Mouse (Mus musculus) forebrain, embryonic 11.5 days (tissue): ENCODE measurements around the gene Csnk1g1. TPM values are rescaled to one million over a fixed set of nuclear protein-coding genes. Genes with fewer than 3 reads are reported as not detected.

Source experiments
- ATAC-seq: fragments of 200-750 bp; cut with Nextera tagmentation; replicated peaks from 2 replicates; pipeline ENCODE4 v1.8.0; 2017; ENCODE audit warnings: moderate TSS enrichment; ENCODE audit not compliant: low FRiP score
- DNase-seq: peaks from one replicate; pipeline ENCODE4 v3.0.0-alpha.2; 2017; ENCODE audit warnings: low spot score
- H3K27ac ChIP-seq: fragments of 300-500 bp; sonication (generic); 2 replicates; pipeline ENCODE4 v1.5.1; 2014; ENCODE audit warnings: low read depth, low read length
- H3K27me3 ChIP-seq: fragments of 300-500 bp; sonication (generic); 2 replicates; pipeline ENCODE4 v1.6.1; 2014; ENCODE audit warnings: mild to moderate bottlenecking, low read length, mixed read lengths; ENCODE audit not compliant: control insufficient read depth, insufficient read depth
- H3K36me3 ChIP-seq: fragments of 300-500 bp; sonication (generic); 2 replicates; pipeline ENCODE4 v1.6.1; 2014; ENCODE audit warnings: mild to moderate bottlenecking, low read length, moderate library complexity, mixed read lengths; ENCODE audit not compliant: control insufficient read depth, insufficient read depth
- H3K4me1 ChIP-seq: fragments of 300-500 bp; sonication (generic); replicated peaks from 2 replicates; pipeline ENCODE4 v1.6.1; 2014; ENCODE audit warnings: low read length, mixed read lengths; ENCODE audit not compliant: control insufficient read depth, insufficient read depth
- H3K4me2 ChIP-seq: fragments of 300-500 bp; sonication (generic); 2 replicates; pipeline ENCODE4 v1.6.1; 2014; ENCODE audit warnings: low read depth, mild to moderate bottlenecking, low read length, moderate library complexity, mixed read lengths; ENCODE audit not compliant: severe bottlenecking
- H3K4me3 ChIP-seq: fragments of 300-500 bp; sonication (generic); 2 replicates; pipeline ENCODE4 v1.5.1; 2014; ENCODE audit warnings: low read depth, low read length
- H3K9ac ChIP-seq: fragments of 300-500 bp; sonication (generic); 2 replicates; pipeline ENCODE4 v1.6.1; 2014; ENCODE audit warnings: low read length
- H3K9me3 ChIP-seq: fragments of 300-500 bp; sonication (generic); 2 replicates; pipeline ENCODE4 v1.6.1; 2016; ENCODE audit warnings: low read length, mixed read lengths; ENCODE audit not compliant: control insufficient read depth
- WGBS: fragments of 180-500 bp; shearing (Covaris S2); extraction: QIAGEN DNeasy Blood & Tissue Kit; methylation state at CpG from one replicate; pipeline ENCODE4 v1.1.7; 2014; 5-methylcytosine and 5-hydroxymethylcytosine counted together
- polyA plus RNA-seq: library from polyadenylated mRNA; unstranded; fragments of >200 nt; fragmentation: Nextera tagmentation; extraction: Ambion mirVana; gene quantifications from 2 replicates; pipeline ENCODE4 v1.2.1, GENCODE M21; 2014

The Csnk1g1 gene
- polyA plus RNA-seq, 1 experiment from 2014 or later: 24.4 TPM

- Histone ChIP-seq H3K9ac (no peak overlapping the region), H3K27me3 (no peaks in the 10 kb centered on the region), H3K9me3 (no peaks in the 10 kb centered on the region), H3K4me1 (no peaks in the 10 kb centered on the region), H3K36me3 (no peaks in the 10 kb centered on the region; the same call in 1 of the 2 replicates), H3K27ac (no peak overlapping the region), H3K4me2 (no peak overlapping the region), H3K4me3 (no peak overlapping the region)
- no peak for DNase-seq
- no peak for ATAC-seq
- WGBS: 88% methylated on average over 4 of the region's 4 CpGs
Observed at GRCm38 (mm10) chr9:66038082-66038481, 129.4 kb downstream of the Csnk1g1 start.

DNA sequence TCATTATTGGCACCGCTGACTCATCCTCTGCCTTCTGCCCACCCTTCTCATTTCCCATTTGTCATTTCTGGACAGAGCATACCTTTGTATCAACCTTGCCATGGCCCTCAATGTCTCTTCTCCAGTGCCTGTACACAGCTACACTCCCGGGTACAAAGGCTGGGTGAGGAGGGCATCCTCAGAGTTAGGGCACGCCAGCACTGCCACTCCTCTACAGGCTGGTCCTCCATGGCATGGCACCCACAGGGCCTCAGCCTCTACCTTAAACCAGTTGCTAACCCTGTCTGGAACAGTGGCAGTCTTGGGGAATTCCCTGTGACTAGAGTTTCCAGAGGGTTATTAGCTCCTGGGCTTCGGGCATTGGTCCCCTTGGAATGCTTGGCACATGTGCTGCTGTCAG is 129.9 kb downstream of the Csnk1g1 start:
- Histone ChIP-seq H3K27me3 (no peaks in the 10 kb centered on the region), H3K9me3 (no peaks in the 10 kb centered on the region), H3K36me3 (no peaks in the 10 kb centered on the region; the same call in 1 of the 2 replicates), H3K4me1 (no peaks in the 10 kb centered on the region), H3K9ac (no peak overlapping the region), H3K4me3 (no peak overlapping the region), H3K4me2 (no peak overlapping the region), H3K27ac (no peak overlapping the region)
- 95% methylated on average over 4 of the region's 4 CpGs for WGBS
- DNase-seq (no peak), ATAC-seq (no peak)

DNA sequence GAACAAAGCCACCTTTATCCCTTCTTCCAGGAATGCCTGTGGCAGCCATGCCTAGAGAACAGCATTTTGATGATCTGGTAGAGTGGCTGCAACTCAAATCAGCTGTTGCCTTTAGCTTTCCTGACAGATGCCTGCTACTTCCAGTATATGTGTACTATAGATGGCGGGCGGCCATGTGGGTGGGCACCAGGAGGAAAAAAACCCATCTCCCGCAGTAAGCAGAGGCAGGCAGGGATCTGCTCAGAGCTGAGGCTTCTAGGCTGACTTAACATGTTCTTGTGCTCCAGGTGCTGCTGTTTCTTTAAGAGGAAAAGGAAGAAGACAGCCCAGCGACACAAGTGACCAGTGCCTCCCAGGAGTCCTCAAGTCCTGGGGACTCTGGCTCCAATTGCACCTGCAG is 130.6 kb downstream of the Csnk1g1 start:
- H3K4me2 ChIP-seq: no peak overlapping the region
- no peak overlapping the region for H3K4me3 ChIP-seq
- no peak for DNase-seq
- no peaks in the 10 kb centered on the region; the same call in 1 of the 2 replicates for H3K36me3 ChIP-seq
- no peaks in the 10 kb centered on the region for H3K27me3 ChIP-seq
- WGBS: 84% methylated on average over 4 of the region's 4 CpGs
- ATAC-seq: no peak
- H3K27ac ChIP-seq: no peak overlapping the region
- no peaks in the 10 kb centered on the region for H3K4me1 ChIP-seq
- H3K9ac ChIP-seq: no peak overlapping the region
- no peaks in the 10 kb centered on the region for H3K9me3 ChIP-seq

DNA sequence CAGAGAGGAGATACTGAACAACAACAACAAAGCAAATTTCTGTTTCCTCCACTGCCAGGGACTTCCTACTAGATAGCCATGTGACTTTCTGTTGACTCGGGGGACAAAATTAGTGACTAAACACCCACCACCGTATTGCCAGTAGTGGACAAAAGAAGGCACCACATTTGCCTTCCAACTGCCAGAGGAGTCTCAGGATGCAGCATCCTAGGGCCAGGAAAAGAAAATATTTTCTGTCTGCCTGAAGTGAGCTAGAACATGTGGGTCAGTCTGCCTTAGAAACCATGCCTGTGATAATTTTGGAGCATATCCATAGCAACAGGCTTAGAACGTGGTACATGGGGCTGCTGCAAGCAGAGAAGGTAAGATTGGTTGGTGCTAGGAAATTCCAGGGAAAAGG is 132.1 kb downstream of the Csnk1g1 start:
- Histone ChIP-seq H3K36me3 (no peaks in the 10 kb centered on the region; the same call in 1 of the 2 replicates), H3K9me3 (no peaks in the 10 kb centered on the region), H3K4me3 (no peak overlapping the region), H3K27me3 (no peaks in the 10 kb centered on the region), H3K4me2 (no peak overlapping the region), H3K9ac (no peak overlapping the region), H3K4me1 (no peaks in the 10 kb centered on the region), H3K27ac (no peak overlapping the region)
- WGBS: 87% methylated on average over 3 of the region's 3 CpGs
- DNase-seq (no peak), ATAC-seq (no peak)

DNA sequence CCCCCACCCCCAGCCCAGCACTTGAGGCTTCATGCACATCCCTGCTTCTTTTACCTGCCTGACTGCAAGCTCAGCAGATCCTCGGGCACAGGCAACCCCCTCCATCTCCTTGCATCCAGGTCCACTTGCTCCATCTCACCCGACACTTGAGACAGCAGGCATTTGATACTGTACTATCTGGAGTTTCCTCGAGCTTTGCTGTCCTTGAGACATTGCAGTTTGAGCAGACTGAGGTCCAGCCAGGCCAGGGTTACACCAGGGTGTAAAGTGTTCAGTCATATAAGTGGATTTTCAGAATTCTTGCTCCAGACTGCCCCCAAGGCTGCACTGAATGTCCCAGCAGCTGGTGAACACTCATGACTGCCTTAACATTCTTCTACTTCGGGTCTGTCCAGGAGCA is 133.6 kb downstream of the Csnk1g1 start:
- Histone ChIP-seq H3K9me3 (no peaks in the 10 kb centered on the region), H3K4me2 (no peak overlapping the region), H3K4me1 (no peaks in the 10 kb centered on the region), H3K27me3 (no peaks in the 10 kb centered on the region), H3K36me3 (no peaks in the 10 kb centered on the region; the same call in 1 of the 2 replicates), H3K4me3 (no peak overlapping the region), H3K27ac (no peak overlapping the region), H3K9ac (no peak overlapping the region)
- ATAC-seq (no peak), DNase-seq (no peak)
- WGBS: 80% methylated on average over 4 of the region's 4 CpGs

DNA sequence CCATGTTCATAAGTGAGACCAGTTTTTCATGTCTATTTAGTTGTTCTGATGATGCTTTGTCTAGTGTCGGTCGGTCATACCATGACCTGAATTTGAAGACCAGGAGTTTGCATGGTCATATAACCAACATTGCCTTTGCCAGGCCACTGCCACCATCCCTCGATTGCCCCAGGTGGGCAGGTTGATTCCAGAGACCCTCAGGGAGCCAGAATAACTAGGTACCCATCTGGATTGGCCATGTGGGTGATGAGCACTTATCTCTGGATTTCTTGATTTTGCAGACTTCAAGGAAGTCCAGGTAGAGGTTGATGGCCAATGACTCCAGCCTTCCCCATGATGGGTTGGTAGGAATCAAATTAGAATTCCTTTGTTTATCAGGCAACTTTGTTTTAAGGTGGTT is 134.5 kb downstream of the Csnk1g1 start:
- H3K9ac ChIP-seq: no peak overlapping the region
- no peak overlapping the region for H3K4me3 ChIP-seq
- no peaks in the 10 kb centered on the region for H3K9me3 ChIP-seq
- ATAC-seq (no peak), DNase-seq (no peak)
- no peaks in the 10 kb centered on the region; the same call in 1 of the 2 replicates for H3K36me3 ChIP-seq
- 99% methylated on average over 3 of the region's 3 CpGs for WGBS
- H3K27ac ChIP-seq: no peak overlapping the region
- H3K4me2 ChIP-seq: no peak overlapping the region
- no peaks in the 10 kb centered on the region for H3K27me3 ChIP-seq
- H3K4me1 ChIP-seq: no peaks in the 10 kb centered on the region

GRCm38 (mm10) chr9:66049931-66050601 is 141.3 kb downstream of the Csnk1g1 start:
- H3K4me3 ChIP-seq: no peak overlapping the region
- no peaks in the 10 kb centered on the region for H3K36me3 ChIP-seq
- no peaks in the 10 kb centered on the region for H3K9me3 ChIP-seq
- no peaks in the 10 kb centered on the region for H3K27me3 ChIP-seq
- no peak for ATAC-seq
- H3K4me1 ChIP-seq: no peaks in the 10 kb centered on the region
- WGBS: 74% methylated on average over 6 of the region's 6 CpGs
- H3K9ac ChIP-seq: no peak overlapping the region
- no peak overlapping the region for H3K4me2 ChIP-seq
- H3K27ac ChIP-seq: no peak overlapping the region
- no peak for DNase-seq

- ATAC-seq: no peak
Observed at GRCm38 (mm10) chr9:66051493-66051892, 142.8 kb downstream of the Csnk1g1 start.

DNA sequence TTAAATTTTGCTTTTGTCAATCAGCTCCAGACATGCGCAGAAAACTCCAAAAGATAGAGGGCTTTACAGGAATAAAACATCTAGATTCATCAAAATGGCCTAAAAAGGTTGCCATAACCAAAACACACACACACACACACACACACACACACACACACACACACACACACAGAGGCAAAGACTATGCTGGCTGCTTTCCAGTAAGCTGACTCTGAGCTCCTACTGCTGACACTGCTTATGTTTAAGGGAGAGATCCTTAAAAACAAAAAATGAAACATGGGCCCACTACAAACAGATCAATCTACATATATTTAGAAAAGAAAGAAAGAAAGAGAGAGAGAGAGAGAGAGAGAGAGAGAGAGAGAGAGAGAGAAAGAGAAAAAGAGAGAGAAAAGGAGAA is 144.0 kb downstream of the Csnk1g1 start:
- Histone ChIP-seq H3K9ac (no peak overlapping the region), H3K27me3 (no peaks in the 10 kb centered on the region), H3K4me3 (no peak overlapping the region), H3K36me3 (no peaks in the 10 kb centered on the region), H3K27ac (no peak overlapping the region), H3K4me1 (no peaks in the 10 kb centered on the region), H3K4me2 (no peak overlapping the region), H3K9me3 (no peaks in the 10 kb centered on the region)
- WGBS: 94% methylated on average over 1 of the region's 1 CpGs
- ATAC-seq (no peak), DNase-seq (no peak)

More at GRCm38 (mm10) chr9:66051493-66051892, 142.8 kb downstream of the Csnk1g1 start:
- no peak for DNase-seq
- WGBS: 82% methylated on average over 4 of the region's 4 CpGs
- Histone ChIP-seq H3K27ac (no peak overlapping the region), H3K27me3 (no peaks in the 10 kb centered on the region), H3K4me2 (no peak overlapping the region), H3K4me1 (no peaks in the 10 kb centered on the region), H3K9ac (no peak overlapping the region), H3K36me3 (no peaks in the 10 kb centered on the region), H3K9me3 (no peaks in the 10 kb centered on the region), H3K4me3 (no peak overlapping the region)
